Mouse (Mus musculus) frontal cortex, postnatal 10 days (tissue): ENCODE measurements around the gene Sh3glb2.

Experiments used
- DNase-seq, 2 experiments: peaks; one replicate each; pipeline ENCODE4 v3.0.0; 2022; ENCODE audit warnings: low spot score in 2 of 2, mixed read lengths in 1 of 2

Sh3glb2 gene

DNA sequence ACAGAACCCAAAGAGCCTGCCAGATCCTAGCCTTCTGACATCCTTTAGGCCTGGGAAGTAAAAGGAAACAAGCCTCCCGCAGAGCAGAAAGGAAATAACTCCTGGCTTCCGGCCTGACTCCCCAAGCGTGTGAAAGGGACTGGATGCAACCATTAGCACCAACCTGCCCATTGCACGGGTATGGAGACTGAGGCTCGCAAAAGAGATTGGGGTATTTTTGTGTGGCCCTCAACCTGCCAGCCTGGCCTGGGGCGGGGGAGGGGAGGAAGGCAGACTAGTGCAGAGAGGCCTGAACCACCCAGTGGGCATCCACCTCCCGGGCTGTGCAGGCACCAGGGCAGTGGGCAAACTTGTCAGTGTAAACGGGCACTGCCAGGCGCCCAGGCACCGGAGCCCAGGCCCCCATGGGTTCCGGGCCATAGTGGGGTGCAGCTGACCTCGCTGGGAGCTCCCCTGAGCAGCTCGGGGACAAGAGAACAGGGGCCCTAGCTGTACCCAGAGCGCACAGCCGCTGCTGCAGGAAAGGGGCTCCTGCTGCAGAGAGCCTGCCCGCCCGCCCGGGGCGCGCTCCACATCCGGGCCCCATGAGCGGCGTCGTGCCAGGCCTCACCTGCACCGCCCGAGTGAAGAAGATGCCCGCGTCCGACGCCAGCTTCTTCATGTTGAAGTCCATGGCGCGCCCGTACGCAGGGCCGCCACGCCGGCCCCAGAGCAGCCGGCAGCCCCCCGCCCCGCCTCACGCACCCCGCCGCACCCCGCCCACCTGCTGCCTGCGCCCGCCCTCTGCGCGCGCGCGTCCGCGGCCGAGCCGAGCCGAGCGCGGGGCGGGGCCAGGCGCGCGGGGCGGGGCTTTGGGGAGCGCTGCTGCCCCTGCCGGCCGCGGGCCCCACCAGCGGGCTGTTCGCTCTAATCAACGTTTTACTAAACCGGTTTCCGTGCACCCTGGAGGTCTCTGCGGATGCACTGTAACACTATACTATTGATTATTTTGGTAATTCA, at the start of gene Sh3glb2:
Sh3glb2 (minus strand) TSS at position 805 of the 999 bp plus-strand sequence.
- peak; percentile 63 to 81 for DNase-seq

DNA sequence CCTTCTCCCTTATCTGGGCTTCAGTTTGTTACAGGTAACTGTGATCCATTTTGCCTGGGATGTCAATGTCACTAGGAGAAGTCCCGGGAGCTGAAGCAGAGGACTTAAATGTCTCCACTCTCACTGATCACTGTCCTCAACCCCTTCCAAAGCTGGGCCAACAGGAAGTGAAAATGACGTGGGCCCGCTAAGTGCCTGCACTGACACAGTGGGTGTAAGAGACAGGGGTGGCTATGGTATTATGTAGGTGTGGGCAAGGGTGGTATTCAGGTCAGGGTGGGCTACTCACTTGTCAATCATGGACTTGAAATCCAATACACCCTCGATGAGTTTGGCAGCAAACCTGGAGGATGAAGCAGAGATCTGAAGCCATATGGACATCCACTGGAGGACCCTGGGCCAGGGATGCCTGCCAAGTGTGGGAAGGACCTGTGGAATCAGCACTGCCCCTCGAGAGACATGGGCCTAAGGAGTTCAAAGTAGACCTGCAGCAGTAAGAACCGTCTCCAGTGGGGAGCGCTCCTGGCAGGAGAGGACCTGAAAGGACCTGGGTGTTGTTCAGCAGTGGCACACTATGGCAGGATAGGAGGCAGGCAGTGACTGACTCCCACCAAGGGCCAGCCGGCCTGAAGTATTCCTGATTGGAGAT, 49.4 kb upstream of the Sh3glb2 start:
- no peak for DNase-seq

DNA sequence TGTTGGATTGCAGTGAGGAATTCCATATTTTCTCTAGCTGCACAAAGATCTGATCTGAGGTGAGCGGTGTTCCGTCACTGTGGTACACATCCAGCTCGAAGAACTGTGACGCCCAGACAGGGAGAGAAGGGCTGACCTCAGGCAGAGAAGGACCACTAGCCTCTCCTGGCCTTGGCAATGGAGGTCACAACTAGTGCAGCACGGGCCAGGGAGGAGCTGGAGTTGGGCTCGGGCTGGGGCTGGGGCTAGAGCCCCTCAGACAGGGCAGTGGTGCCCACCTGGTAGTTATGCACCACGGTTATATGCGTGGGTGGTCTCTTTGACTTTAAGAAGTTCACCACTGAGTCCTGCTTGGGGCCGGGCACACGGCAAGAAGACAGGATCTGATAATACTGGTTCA, 48.6 kb upstream of the Sh3glb2 start:
- no peak for DNase-seq

DNA sequence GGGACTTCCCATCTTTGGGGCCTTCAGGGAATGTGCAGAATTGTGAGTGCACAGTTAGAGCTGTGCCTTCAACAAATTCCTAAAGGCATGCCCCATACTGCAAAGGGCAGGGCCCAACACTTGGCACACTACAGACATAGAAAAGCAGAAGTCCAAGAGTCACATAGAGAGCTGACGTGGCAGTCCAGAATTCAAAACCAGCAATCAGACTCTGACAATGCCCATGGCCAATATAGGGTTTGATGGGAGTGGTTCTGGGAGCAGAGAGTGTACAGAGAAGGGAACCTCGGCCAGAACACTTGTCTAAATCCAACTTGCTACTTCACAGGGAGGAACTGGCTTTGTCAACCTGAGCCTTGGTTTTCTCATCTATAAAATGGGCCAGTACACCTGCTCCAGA, 48.1 kb upstream of the Sh3glb2 start:
- DNase-seq, result no peak

DNA sequence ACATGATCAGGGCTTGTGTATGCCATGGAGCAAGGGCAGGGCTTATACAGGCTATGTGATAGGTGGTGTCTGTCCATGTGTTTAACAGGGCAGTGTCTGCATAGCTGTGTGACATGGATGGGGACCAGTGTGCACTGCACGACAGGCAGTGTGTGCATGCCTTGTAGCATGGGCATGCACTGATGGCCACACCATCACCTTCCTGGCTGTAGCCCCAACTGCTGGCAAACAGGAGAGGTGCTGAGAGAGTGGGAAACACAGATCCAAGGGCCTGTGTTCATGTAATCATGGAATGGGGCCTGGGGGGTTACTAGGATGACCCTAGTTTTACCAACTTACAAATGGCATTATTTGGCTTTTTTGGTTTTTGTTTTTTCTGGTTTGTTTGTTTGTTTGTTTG, 44.7 kb upstream of the Sh3glb2 start:
- DNase-seq, result no peak

DNA sequence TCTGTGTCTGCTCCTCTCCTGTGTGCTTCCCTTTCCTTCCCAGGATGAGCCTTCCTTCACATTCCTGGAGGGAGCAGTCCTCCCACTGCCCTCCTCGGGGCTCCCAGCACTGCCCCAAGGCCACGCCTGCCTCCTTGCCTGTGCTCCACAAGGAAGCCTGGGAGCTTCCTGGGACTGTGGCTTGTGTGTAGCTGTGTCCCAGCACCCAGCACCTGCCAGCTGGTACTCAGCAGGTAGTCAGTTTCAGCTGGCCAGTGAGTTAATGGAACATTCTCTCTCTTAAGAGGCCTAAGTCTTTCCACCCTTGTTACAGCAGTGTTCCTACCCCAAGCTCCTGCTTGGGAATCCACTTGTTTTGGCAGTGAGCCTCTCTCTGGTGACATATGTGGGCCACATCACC, 43.7 kb upstream of the Sh3glb2 start:
- DNase-seq, result no peak

DNA sequence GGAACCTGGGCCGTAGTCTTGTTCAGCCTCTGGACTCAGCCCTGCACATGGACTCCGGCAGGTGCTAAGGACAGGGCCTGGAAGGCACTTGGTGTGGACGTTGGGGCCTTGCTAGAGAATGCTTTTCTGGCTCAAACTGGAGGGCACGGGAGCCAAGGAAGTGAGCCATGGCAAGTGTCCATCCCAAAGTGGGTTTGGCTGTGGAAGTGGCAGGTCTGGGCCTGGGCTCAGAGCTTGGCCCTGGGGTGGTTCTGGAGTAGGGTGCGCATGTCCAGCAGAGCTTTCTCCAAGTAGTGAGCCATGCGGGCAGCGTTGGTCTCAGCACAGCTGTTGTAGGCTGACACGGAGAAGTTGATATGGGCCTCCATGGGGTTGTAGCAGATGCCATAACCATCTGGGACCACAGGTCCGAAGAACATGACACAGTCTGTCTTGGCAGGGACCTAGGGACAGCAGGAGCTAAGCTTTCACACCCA, 43.3 kb upstream of the Sh3glb2 start:
- DNase-seq, result no peak

DNA sequence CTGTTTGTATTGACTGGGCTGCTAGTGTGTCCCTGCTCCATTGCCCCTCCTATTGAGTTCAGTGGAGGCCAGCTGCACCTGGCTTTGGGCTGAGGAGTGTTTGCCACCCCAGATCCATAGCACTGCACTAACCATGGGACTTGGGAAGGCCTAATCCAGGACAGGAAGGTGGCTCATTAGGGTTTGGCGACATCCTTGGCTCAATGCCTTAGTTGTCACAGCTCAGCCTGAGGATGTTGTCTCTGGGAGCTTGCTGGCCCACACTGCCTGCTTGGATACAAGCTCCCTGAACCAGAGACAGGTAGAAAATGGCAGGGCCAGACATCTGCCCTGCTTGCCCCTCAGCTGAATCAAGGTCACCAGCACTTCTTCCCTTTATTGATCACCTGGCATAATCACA, 42.4 kb upstream of the Sh3glb2 start:
- DNase-seq, result no peak

DNA sequence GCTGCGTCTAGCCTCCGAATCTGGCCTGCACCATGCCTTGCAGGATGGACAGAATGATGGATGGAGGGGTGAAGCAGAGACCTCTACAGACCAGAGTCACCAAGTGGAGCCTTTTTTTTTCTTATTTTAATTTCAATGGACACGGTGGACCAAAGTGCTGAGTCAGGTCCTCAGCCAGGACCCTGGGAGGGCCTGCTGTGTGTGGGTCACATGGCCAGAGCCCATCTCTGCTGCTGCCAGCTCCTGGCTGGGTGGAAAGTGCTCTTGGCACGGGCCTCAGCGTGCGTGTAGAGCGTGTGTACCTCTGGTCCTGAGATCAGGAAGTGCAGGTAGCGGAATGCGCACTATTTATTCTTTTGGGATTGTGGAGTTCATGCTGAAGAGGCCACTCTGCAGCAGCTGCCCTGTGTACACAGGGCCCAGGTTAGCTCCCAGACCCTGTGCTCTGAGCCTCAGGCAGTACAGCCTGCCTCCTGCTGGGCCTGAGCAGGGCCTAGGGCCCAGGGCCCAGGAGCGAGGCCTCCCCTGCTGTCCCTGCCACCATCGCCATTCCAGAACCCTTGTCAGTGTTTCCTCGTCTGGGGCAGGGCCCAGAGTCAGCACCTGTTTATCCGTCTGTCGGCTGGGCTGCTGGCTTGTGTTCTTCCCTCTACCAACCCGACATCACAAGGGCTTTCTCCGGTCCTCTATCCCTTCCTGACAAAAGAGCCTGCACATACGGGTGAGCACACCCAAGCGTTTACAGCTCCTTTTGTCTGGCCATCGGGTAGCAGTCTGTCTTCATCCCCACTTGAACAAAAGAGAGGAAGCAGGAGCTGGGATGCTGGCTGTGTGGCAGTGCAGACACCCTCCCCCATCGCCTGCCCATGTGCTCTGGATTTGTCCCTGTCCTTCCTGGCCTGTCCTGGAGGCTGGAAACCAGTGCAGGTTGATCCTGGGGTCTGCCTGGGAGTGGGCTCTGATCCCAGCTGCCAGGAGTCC, 40.3 kb upstream of the Sh3glb2 start:
- no peak for DNase-seq

DNA sequence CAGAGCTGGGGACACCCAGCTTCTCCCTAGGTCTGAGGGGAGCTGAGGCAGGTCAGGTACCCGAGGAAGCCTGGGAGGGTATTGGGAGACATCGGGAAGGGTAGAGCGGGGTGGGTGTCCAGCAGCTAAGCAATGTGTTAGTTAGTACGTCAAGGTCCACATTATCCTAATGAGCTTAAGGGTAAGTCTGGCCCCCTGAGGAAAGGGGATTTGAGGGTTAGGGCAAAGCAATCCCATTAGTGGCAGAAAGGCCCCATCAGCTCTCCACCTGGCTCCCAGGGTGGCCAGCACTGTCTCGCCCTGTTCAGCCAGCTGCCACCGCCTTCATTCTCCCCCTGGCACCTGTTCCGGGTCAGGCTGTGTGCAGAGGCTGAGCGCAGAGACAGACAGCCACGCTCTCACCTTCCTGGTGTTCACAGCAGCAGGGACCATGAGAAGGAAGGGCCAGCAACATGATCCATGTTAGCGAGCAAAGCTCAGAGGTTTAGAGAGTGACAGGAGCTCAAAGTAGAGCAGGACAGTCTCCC, 38.9 kb upstream of the Sh3glb2 start:
- DNase-seq, result no peak

DNA sequence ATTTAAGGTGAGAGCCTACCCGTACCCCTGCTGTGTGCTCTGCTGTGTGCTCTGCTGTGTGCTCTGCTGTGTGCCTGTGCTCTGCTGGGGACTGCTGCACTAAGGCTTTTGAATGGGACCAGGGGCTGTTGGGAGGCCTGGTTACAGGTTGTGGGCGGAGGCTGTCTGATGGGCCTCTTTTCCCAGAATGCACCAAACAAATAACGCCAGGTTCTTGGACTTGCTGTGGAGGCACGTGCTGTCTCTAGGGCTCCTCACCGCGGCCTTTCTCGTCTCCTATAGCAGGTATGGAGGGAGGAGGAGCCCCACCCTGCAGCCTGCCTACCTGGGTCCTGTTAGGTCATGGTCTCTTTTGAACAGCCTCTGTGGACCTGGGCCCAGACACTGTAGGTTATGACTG, 37.1 kb upstream of the Sh3glb2 start:
- no peak for DNase-seq

DNA sequence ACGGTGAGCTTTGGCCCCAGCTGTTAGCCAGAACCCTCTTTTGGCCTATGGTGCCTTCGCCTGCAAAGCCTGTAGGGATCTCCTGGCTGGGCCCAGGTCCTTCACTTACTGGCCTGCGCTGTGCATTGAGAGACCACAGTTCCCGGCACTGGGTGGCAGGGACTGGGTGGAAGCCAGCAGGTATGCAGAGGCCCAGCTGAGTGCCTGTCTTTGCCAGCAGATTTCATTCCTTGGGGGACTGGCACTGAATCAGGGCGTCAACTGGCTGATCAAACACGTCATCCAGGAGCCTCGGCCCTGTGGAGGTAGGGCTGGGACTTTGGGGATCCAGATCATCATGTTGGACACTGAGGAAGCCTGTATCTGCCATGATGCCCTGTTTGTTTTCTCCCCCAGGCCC, 36.6 kb upstream of the Sh3glb2 start:
- DNase-seq, result no peak

DNA sequence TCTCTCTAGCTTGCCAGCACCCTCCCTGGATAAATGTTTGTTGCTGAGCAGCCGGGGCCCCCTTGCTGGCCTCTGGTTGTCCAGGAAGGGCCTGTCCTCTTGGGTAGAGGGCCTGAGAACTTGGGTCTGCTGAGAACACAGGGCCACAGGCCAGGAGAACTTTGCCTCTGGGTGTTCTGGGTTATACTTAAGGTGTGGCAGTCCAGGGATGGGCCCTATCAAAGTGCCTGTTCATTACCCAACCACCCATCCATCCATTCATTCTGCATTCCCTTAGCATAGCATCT, 34.2 kb upstream of the Sh3glb2 start:
- no peak for DNase-seq

DNA sequence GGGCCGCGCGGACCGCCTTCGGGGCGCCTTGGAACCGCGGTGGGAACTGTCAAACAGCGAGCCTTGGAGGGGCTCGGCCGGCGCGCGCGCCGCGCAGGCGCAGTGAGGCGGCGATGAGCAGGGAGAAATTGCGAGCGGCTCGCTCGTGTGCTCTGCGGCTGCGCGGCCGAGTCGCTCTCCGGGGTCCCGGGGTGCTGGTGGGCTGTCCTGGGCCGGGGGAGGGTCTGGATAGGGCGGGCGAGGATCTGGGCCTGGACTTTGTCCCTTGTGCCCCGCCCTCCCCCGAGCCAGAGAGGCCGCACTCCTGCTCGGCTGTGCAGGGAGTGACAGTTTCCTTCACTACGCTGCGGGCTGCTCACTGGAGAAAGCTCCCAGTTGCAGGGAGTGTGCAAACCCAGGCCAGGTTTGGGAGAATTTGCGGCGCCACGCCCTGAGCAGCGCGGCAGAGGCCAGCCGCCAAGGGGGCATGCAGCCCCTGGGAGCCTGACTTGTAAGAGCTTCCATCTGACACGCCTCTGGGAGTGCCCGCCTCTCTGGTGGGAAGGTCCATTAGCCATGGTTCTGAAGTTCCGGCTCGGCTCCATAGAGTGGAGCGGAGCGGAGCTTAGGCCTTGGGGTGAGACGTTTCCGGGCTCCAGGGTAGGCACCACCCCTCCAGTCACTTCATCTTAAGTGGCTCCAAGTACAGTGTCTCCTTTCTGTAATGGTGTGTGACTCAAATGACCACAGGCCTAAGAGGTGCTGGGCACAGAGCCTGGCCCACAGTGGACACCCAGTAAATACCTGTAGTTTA, 33.6 kb upstream of the Sh3glb2 start:
- DNase-seq, result no peak

DNA sequence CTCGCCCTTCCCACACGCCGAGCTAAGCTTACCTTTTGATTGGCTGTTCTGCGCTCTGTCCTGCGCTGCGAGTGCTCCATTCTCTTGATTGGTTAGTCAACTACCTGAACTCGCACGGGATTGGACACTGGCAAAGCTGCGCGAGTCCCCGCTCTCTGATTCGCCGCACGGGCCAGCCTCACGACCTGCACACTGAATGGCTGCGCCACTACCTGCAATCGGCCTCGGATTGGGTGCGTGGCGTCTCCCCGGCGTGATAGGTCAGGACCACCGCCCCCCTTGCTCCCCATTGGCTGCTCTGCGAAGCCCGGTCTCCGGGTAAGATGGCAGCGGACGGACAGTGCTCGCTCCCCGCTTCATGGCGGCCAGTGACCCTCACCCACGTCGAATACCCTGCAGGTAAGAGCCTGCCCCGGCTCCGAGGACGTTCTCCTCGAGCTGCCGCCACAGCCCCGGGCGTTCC, 33.0 kb upstream of the Sh3glb2 start, which contains the start of gene Dolpp1:
Dolpp1 (plus strand) TSS at position 141 of the 463 bp plus-strand sequence.
- peak; percentile 99 for DNase-seq

DNA sequence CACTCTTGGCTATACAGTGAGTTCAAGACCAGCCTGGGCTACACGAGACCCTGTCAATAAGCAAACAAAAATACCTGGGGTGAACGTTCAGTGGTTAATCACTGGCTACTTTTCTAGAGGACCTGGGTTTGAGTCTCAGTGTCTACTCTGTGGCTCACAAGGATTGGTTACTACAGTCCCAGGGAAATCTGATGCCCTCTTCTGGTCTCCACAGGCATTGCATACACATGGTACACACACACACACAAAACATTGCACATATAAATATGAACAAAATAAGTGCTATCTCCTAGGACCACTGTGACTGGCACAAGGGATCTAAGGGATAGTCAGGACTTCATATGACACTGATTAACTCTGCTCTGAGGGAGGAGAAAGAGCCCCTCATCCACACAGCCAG, 29.9 kb upstream of the Sh3glb2 start:
- DNase-seq, result no peak

DNA sequence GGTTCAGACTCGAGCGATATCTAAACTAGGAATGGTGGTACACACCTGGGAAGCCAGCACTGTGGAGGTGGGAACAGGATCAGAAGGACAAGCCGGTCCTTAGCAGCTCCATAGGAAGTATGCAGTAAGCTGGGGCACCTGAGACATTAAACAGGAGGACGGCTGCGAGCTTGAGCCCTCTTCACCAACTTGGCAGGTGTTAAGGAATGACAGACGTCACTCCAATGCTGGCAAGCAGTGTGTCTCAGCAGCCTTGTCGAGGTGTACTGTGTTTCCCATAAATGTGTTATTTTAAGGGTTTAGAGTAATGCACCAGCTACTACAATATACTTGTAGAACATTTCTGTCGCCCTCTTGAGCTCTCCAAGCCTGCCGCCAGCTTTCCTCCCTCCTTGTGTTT, 27.8 kb upstream of the Sh3glb2 start:
- no peak for DNase-seq

DNA sequence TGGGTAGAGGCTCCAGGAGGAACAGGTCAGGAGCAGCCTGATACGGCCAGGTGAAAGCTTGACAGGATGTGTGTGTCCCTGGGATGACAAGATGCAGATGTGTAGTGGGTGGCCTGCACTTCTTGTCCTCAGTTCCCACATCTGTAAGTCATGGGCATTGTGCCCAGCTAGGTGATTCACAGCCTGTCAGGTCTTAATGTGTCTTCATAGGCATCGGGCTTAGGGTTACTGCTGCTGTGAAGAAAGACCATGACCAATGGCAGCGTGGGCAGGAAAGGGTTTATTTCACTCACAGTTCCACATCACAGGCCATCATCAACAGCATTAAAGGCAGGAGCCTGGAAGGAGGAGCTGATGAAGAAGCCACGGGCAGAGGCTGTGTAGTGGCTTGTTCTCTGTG, 26.5 kb upstream of the Sh3glb2 start:
- DNase-seq, result no peak

DNA sequence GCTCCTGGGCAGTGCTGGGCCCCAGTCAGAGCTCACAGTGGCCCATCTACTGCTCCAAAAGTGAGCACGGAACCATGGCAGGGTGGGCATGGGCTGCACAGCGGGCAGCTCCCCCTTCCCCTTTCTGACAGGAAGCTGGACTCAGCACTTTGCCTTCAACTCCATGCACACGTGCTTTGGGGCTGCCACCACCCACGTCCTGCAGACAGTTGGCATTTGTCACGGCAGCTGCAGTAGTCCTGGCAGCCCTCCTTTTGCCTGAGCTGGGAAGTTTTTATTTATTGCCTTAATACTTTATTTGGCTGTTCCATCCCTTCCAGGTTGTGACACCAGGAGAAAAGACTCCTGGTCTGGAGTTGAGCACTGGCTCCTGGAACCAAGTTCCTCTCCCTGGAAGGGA, 25.7 kb upstream of the Sh3glb2 start:
- DNase-seq, result no peak

DNA sequence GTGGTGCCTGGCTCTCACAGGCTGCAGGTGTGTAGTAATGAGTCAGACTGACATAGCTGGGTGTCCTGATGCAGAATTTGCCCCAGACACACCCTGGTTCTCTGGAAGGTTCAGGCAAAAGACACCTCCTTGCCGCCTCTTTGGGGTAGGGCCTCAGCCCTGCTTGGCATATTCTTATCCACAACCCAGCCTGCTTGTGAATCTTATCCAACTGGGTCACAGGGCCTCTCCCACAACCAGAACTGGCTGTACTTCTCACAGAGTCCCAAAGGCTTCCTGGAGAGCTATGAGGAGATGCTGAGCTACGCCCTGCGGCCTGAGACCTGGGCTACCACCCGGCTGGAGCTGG, 22.2 kb upstream of the Sh3glb2 start:
- DNase-seq, result peak in 1 of 2 experiments; percentile 12
